Comparison of ENCODE assay signal across 7 mouse cellular contexts in the genomic region with DNA sequence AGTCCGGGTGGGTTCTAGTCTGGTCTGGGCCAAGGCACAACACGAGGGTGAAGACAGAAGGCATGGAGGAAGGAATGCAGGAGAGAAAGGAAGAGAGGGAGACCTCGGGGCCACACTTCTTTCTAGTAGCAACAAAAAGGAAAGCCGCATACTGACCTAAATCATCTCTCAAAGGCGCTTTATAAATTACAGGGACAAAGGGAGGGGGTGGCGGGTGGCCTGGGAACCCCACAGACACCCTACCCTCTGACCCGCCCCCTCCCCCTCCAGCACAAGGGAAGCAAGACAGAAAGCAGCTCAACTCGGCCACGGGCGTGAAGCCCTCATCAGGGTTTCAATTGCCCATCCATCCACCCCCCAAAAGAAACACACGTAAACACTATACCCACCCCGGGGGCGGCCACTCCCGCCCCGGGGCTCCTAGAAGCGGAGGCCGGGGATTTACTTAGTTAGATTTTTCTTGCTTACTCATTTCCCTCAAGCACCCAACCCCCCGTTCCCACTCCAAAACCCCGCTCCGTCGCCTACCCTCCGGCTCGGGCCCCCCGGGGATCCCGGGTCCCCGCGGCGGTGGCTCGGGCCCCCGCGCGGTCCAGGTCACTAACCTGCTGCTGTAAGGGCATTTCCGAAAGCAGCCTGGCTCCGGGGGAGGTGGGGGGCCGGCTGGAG. TPM values are rescaled to one million over a fixed set of nuclear protein-coding genes. Genes with fewer than 3 reads are reported as not detected.
A peak's percentile ranks its signal among the peaks of the same experiment; 100 is the strongest.
DNase-seq lines count a peak whose midpoint lies in the region; ATAC-seq lines count a peak whose summit lies in the region.

No protein-coding gene starts in this region.

- H3K4me3 ChIP-seq in kidney, embryonic 14.5 days (ENCODE audit: low read length), result peak overlapping the region; percentile 98
- H3K4me3 ChIP-seq in liver, embryonic 16.5 days (ENCODE audit: low read depth, low read length), result peak overlapping the region; percentile 85

- peak overlapping the region; percentile 94 for H3K27ac ChIP-seq in kidney, embryonic 14.5 days (ENCODE audit: low read depth, low read length)
- H3K27ac ChIP-seq in liver, embryonic 16.5 days (ENCODE audit: low read length), result peak overlapping the region; percentile 90

- H3K36me3 ChIP-seq in kidney, embryonic 14.5 days (ENCODE audit: control insufficient read depth, insufficient read depth, low read length), result peaks cover 4% of the 10 kb centered on the region
- H3K36me3 ChIP-seq in liver, embryonic 16.5 days (ENCODE audit: control insufficient read depth, insufficient read depth), result no peaks in the 10 kb centered on the region

- no peak for ATAC-seq in kidney, embryonic 14.5 days (ENCODE audit: low FRiP score, low TSS enrichment)
- ATAC-seq in liver, embryonic 16.5 days (ENCODE audit: low read depth), result no peak

- H3K4me1 ChIP-seq in kidney, embryonic 14.5 days (ENCODE audit: control insufficient read depth, insufficient read depth, low read length), result peaks cover 27% of the 10 kb centered on the region
- H3K4me1 ChIP-seq in liver, embryonic 16.5 days (ENCODE audit: control insufficient read depth, low read depth, low read length), result peaks cover 32% of the 10 kb centered on the region

- peak; percentile 22 for DNase-seq in urinary bladder, postnatal 25 days (ENCODE audit: low spot score)
- no peak for DNase-seq in urinary bladder, adult 2 months (ENCODE audit: low spot score)
- DNase-seq in c-Kit-positive CD71-positive TER-119-positive erythroid progenitor cells, embryonic 14.5 days (ENCODE audit: low spot score), result peak; percentile 12
- DNase-seq in frontal cortex, postnatal 25 days (ENCODE audit: low spot score in 2 of 2), result peak; percentile 13 to 21
- peak; percentile 38 for DNase-seq in retina, postnatal 7 days (ENCODE audit: low read depth, low spot score)

- H3K4me2 ChIP-seq in kidney, embryonic 14.5 days (replicated peaks; ENCODE audit: low read depth, low read length), result peak overlapping the region; percentile 70
- H3K4me2 ChIP-seq in liver, embryonic 16.5 days (ENCODE audit: low read depth, low read length), result peak overlapping the region; percentile 79

- no peaks in the 10 kb centered on the region for H3K27me3 ChIP-seq in kidney, embryonic 14.5 days (ENCODE audit: control insufficient read depth, insufficient read depth, low read length)
- H3K27me3 ChIP-seq in liver, embryonic 16.5 days (ENCODE audit: control insufficient read depth, insufficient read depth, low read depth, low read length), result no peaks in the 10 kb centered on the region

- no peaks in the 10 kb centered on the region for H3K9me3 ChIP-seq in kidney, embryonic 14.5 days (ENCODE audit: control insufficient read depth, low read length)
- H3K9me3 ChIP-seq in liver, embryonic 16.5 days (replicated peaks; ENCODE audit: control insufficient read depth, low read length), result no peaks in the 10 kb centered on the region

- WGBS in kidney, embryonic 14.5 days, result under 1% methylated on average over 35 of the region's 35 CpGs
- under 1% methylated on average over 35 of the region's 35 CpGs for WGBS in liver, embryonic 16.5 days (ENCODE audit: insufficient replicate concordance)

- peak overlapping the region; percentile 99 for H3K9ac ChIP-seq in kidney, embryonic 14.5 days (ENCODE audit: low read depth, low read length)
- peak overlapping the region; percentile 96 for H3K9ac ChIP-seq in liver, embryonic 16.5 days (ENCODE audit: low read depth, low read length)

RNA-seq across cellular contexts. Expression of a gene that starts 2.2 kb away (rescaled TPM):
- polyA plus RNA-seq in urinary bladder, adult 2 months (2012; rRNA removed), result 6.2 and 6.3 TPM in 2 replicates
- 11.7 and 17.7 TPM in 2 replicates for polyA plus RNA-seq in kidney, embryonic 14.5 days (2014; fragmentation: Nextera tagmentation; extraction: Ambion mirVana)
- polyA plus RNA-seq in liver, embryonic 16.5 days (2015; fragmentation: Nextera tagmentation; extraction: Ambion mirVana), result 2.9 and 3.4 TPM in 2 replicates
